Mouse (Mus musculus): ENCODE measurements around the gene Ndufc1. TPM values are rescaled to one million over a fixed set of nuclear protein-coding genes. Genes with fewer than 3 reads are reported as not detected.
"Not testable (repeated sequence)": the region's sequence is repeated elsewhere in the genome, so short reads cannot be mapped to it uniquely, and the experiment has no call there.

Ndufc1 gene
- polyA plus RNA-seq, 1 experiment from 2014 or later, result 761 TPM

DNA sequence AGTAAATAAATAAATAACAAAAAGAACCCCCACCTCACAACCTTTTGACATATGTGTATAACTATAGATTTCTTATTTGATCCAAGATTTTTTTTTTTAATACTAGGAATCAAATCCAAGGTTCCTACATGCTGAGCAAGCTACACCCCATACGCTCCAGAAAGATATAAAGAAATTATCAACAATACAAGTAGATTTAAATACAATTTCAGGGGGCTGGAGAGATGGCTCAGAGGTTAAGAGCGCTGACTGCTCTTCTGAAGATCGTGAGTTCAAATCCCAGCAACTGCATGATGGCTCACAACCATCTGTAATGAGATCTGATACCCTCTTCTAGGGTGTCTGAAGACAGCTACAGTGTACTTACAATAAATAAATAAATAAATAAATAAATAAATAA lies 15.8 kb downstream of the Ndufc1 start:
- ATAC-seq (ENCODE audit: low read depth); H3K27me3 ChIP-seq (replicated peaks; ENCODE audit: control insufficient read depth, insufficient read depth, low read length); H3K36me3 ChIP-seq (ENCODE audit: control insufficient read depth, insufficient read depth, low read length); H3K4me3 ChIP-seq (ENCODE audit: low read depth, low read length); H3K27ac ChIP-seq (replicated peaks; ENCODE audit: low read depth, low read length); H3K4me2 ChIP-seq (ENCODE audit: low read depth, low read length); H3K9ac ChIP-seq (ENCODE audit: low read depth, low read length); H3K4me1 ChIP-seq (ENCODE audit: control insufficient read depth, insufficient read depth, low read length); DNase-seq (ENCODE audit: low spot score); H3K9me3 ChIP-seq (ENCODE audit: control insufficient read depth, low read length): not testable (repeated sequence)
- WGBS, result 94% methylated on average over 3 of the region's 3 CpGs

DNA sequence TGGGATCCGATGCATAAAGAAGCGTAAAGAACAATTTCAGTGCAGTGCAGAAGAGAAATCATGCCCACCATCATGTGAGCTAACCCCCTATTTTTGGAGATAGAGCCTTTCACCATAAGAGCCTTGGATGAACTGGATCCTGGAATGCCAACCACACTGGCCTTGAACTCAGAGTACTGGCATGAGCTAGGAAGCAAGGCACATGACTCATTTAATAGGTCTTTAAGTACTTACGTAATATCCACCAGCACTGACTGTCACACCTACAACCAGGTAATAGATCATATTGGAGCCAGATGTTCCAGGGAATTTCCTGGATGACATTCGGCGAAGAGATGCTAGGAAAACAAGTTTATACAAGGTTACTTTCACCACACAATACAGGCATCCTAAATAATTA lies 17.2 kb downstream of the Ndufc1 start:
- Histone ChIP-seq H3K4me3 (ENCODE audit: low read depth, low read length) (no peak overlapping the region), H3K4me1 (ENCODE audit: control insufficient read depth, insufficient read depth, low read length) (peaks cover 3% of the 10 kb centered on the region; the same call in 1 of the 2 replicates), H3K4me2 (ENCODE audit: low read depth, low read length) (no peak overlapping the region), H3K36me3 (ENCODE audit: control insufficient read depth, insufficient read depth, low read length) (no peaks in the 10 kb centered on the region), H3K27ac (replicated peaks; ENCODE audit: low read depth, low read length) (no peak overlapping the region), H3K9ac (ENCODE audit: low read depth, low read length) (no peak overlapping the region), H3K9me3 (ENCODE audit: control insufficient read depth, low read length) (no peaks in the 10 kb centered on the region), H3K27me3 (replicated peaks; ENCODE audit: control insufficient read depth, insufficient read depth, low read length) (peaks cover 9% of the 10 kb centered on the region)
- no peak for ATAC-seq (ENCODE audit: low read depth)
- WGBS, result 84% methylated on average over 5 of the region's 5 CpGs
- DNase-seq (ENCODE audit: low spot score), result no peak

DNA sequence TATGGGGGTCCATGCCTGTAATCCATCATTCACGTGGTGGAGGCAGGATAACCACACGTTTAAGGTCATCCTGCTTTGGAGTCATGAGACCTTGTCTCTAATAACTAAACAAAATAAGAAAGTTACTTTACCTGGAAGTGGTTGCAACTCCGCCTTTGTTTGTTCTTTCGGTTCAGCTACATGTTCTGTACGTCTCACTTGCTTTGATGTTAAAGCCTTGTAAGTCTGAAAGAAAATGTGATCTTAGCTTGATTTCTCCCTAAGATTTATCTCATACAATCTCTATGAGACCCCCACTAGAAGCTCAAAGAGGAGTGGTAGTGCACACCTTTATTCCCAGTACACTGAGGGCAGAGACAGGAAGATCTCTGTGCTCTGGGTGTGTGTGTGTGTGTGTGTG lies 17.7 kb downstream of the Ndufc1 start:
- ATAC-seq (ENCODE audit: low read depth) (no peak), DNase-seq (ENCODE audit: low spot score) (no peak)
- Histone ChIP-seq H3K9me3 (ENCODE audit: control insufficient read depth, low read length) (no peaks in the 10 kb centered on the region), H3K27ac (replicated peaks; ENCODE audit: low read depth, low read length) (no peak overlapping the region), H3K4me1 (ENCODE audit: control insufficient read depth, insufficient read depth, low read length) (peaks cover 3% of the 10 kb centered on the region; the same call in 1 of the 2 replicates), H3K4me3 (ENCODE audit: low read depth, low read length) (no peak overlapping the region), H3K36me3 (ENCODE audit: control insufficient read depth, insufficient read depth, low read length) (no peaks in the 10 kb centered on the region), H3K4me2 (ENCODE audit: low read depth, low read length) (no peak overlapping the region), H3K27me3 (replicated peaks; ENCODE audit: control insufficient read depth, insufficient read depth, low read length) (peaks cover 9% of the 10 kb centered on the region), H3K9ac (ENCODE audit: low read depth, low read length) (no peak overlapping the region)
- 82% methylated on average over 5 of the region's 5 CpGs for WGBS

DNA sequence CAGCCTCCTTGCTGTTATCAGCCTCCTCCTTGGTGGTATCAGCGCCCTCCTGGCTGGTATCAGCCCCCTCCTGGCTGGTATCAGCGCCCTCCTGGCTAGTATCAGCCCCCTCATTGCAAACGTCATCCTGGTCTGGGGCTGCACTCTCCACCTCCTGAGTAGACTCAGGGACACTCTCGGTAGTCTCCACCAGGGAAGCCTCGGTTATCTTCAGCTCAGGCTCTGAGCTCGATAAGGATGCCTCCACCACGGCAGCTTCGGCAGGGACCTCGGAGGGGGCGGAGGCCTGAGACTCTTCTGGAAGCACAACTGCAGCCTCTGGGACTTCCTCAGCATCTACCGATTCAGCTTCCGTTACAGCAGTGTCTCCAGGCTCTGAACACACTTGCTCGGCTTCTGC lies 19.9 kb downstream of the Ndufc1 start:
- 3% methylated on average over 13 of the region's 13 CpGs for WGBS
- no peak for ATAC-seq (ENCODE audit: low read depth)
- Histone ChIP-seq H3K36me3 (ENCODE audit: control insufficient read depth, insufficient read depth, low read length) (no peaks in the 10 kb centered on the region), H3K4me1 (ENCODE audit: control insufficient read depth, insufficient read depth, low read length) (0 out of 2 replicates have a peak, but pooled peaks cover 3% of the 10 kb centered on the region), H3K27me3 (replicated peaks; ENCODE audit: control insufficient read depth, insufficient read depth, low read length) (no peaks in the 10 kb centered on the region), H3K27ac (replicated peaks; ENCODE audit: low read depth, low read length) (no peak overlapping the region), H3K4me2 (ENCODE audit: low read depth, low read length) (peak overlapping the region; percentile 51), H3K9me3 (ENCODE audit: control insufficient read depth, low read length) (no peaks in the 10 kb centered on the region), H3K9ac (ENCODE audit: low read depth, low read length) (peak overlapping the region; percentile 28; the same call in 1 of the 2 replicates), H3K4me3 (ENCODE audit: low read depth, low read length) (peak overlapping the region; percentile 18; the same call in 1 of the 2 replicates)
- no peak for DNase-seq (ENCODE audit: low spot score)

DNA sequence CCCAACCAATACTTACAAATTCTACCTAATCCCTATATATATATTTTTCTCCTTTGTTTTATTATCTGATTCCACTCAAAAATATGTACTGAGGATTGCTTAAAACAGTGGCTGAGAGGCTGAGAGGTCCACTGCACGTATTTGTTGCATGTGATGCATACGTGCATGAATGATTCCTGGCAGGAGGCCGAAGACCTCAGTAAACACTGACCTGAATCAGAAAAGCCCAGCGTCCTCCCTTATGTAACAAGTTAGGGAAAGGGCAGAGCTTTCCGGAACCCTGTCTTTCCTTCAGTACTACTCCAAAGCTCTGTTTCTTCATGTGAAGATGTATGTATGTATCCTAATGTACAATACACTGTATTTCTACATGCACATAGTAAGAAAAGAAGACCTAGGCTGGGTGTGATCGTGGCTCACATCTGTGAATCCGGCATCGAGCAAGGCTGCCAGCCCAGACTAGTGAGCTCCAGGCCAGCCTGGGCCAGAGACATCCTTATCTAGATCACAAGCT lies 20.9 kb downstream of the Ndufc1 start:
- no peak overlapping the region for H3K4me2 ChIP-seq (ENCODE audit: low read depth, low read length)
- H3K36me3 ChIP-seq (ENCODE audit: control insufficient read depth, insufficient read depth, low read length), result no peaks in the 10 kb centered on the region
- DNase-seq (ENCODE audit: low spot score), result no peak
- WGBS, result 64% methylated on average over 8 of the region's 8 CpGs
- H3K4me3 ChIP-seq (ENCODE audit: low read depth, low read length), result no peak overlapping the region
- no peak overlapping the region for H3K27ac ChIP-seq (replicated peaks; ENCODE audit: low read depth, low read length)
- no peak overlapping the region for H3K9ac ChIP-seq (ENCODE audit: low read depth, low read length)
- H3K9me3 ChIP-seq (ENCODE audit: control insufficient read depth, low read length), result no peaks in the 10 kb centered on the region
- H3K4me1 ChIP-seq (ENCODE audit: control insufficient read depth, insufficient read depth, low read length), result 0 out of 2 replicates have a peak, but pooled peaks cover 3% of the 10 kb centered on the region
- ATAC-seq (ENCODE audit: low read depth), result no peak
- H3K27me3 ChIP-seq (replicated peaks; ENCODE audit: control insufficient read depth, insufficient read depth, low read length), result no peaks in the 10 kb centered on the region

DNA sequence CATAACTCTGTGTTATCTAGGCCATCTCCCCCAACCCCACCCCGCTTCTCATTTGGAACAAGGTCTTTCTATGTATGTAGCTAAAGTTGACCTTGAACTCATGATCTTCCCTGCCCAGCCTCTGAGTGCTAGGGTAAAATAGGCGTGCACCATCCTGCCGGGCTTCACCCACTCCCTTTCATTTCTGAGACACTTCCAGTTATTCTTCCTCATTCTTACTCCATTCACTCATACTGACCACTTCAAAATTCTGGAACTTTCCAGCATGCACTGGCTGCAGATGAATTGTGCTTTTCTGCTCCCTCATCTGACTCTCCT lies 21.7 kb downstream of the Ndufc1 start:
- Histone ChIP-seq H3K9ac (ENCODE audit: low read depth, low read length) (no peak overlapping the region), H3K4me3 (ENCODE audit: low read depth, low read length) (no peak overlapping the region), H3K4me1 (ENCODE audit: control insufficient read depth, insufficient read depth, low read length) (0 out of 2 replicates have a peak, but pooled peaks cover 3% of the 10 kb centered on the region), H3K36me3 (ENCODE audit: control insufficient read depth, insufficient read depth, low read length) (no peaks in the 10 kb centered on the region), H3K9me3 (ENCODE audit: control insufficient read depth, low read length) (no peaks in the 10 kb centered on the region), H3K27me3 (replicated peaks; ENCODE audit: control insufficient read depth, insufficient read depth, low read length) (no peaks in the 10 kb centered on the region), H3K27ac (replicated peaks; ENCODE audit: low read depth, low read length) (no peak overlapping the region), H3K4me2 (ENCODE audit: low read depth, low read length) (no peak overlapping the region)
- ATAC-seq (ENCODE audit: low read depth) (no peak), DNase-seq (ENCODE audit: low spot score) (no peak)
- 84% methylated on average over 3 of the region's 3 CpGs for WGBS

DNA sequence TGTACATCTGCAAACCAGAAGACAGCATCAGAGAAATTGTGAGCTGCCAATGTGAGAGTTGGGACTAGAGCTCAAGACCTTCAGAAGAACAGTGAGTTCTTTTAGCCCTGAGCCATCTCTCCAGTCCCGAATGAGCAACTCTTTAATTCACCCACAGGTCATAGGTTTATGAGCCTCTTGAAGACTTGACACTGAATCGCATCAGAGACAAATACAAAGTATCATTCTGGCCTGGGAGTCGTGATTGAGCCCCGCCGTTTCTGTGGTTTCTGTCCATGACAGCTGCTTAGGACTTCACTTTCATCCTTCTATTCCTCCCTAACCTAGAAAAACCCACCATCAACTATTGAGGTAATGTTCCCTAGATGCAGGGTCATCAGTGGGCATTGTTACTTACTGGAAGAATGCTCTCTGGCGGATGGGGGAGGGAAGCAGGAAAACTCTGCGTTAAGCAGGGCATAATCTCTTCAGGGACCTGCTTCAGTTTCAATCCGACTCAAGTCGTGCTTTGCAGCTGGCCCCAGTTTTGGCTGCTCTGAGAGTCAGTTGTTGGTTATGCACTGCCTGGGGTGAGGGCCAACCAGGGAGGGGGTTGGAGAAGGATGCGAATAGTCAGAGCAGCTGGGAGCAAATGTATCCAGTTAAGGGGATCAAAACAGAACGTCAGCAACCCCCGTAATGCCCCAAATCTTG lies 22.2 kb downstream of the Ndufc1 start:
- Histone ChIP-seq H3K9ac (ENCODE audit: low read depth, low read length) (no peak overlapping the region), H3K4me2 (ENCODE audit: low read depth, low read length) (no peak overlapping the region), H3K27me3 (replicated peaks; ENCODE audit: control insufficient read depth, insufficient read depth, low read length) (no peaks in the 10 kb centered on the region), H3K36me3 (ENCODE audit: control insufficient read depth, insufficient read depth, low read length) (no peaks in the 10 kb centered on the region), H3K4me3 (ENCODE audit: low read depth, low read length) (no peak overlapping the region), H3K9me3 (ENCODE audit: control insufficient read depth, low read length) (no peaks in the 10 kb centered on the region), H3K27ac (replicated peaks; ENCODE audit: low read depth, low read length) (no peak overlapping the region), H3K4me1 (ENCODE audit: control insufficient read depth, insufficient read depth, low read length) (0 out of 2 replicates have a peak, but pooled peaks cover 3% of the 10 kb centered on the region)
- WGBS, result 34% methylated on average over 12 of the region's 12 CpGs
- ATAC-seq (ENCODE audit: low read depth) (0 out of 2 replicates have a peak, but pooled peaks have one; percentile 57), DNase-seq (ENCODE audit: low spot score) (peak; percentile 73)

DNA sequence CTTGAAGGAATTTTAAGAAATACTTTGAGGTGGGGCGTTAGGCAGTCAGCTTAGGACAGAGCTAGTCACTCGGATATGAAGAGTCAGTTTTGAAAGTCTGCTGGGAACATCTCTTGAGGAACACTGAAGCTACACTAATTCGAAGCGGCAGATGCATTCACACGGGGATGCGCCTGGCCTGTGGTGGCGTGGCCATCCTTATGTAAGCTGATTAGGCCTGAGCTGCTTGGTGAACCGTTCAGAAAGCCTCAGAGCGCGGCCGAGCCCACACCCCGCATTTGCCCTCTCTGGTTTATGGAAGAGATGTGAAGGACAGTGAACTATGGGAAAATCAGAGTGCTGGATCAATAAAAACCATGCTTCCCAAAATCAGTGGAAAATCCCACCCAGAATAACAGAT lies 25.4 kb downstream of the Ndufc1 start:
- no peak overlapping the region for H3K4me3 ChIP-seq (ENCODE audit: low read depth, low read length)
- ATAC-seq (ENCODE audit: low read depth), result peak; percentile 67; the same call in 1 of the 2 replicates
- WGBS, result 72% methylated on average over 12 of the region's 12 CpGs
- DNase-seq (ENCODE audit: low spot score), result peak; percentile 70
- H3K27me3 ChIP-seq (replicated peaks; ENCODE audit: control insufficient read depth, insufficient read depth, low read length), result no peaks in the 10 kb centered on the region
- H3K9me3 ChIP-seq (ENCODE audit: control insufficient read depth, low read length), result no peaks in the 10 kb centered on the region
- H3K36me3 ChIP-seq (ENCODE audit: control insufficient read depth, insufficient read depth, low read length), result no peaks in the 10 kb centered on the region
- H3K4me2 ChIP-seq (ENCODE audit: low read depth, low read length), result no peak overlapping the region
- H3K27ac ChIP-seq (replicated peaks; ENCODE audit: low read depth, low read length), result no peak overlapping the region
- no peak overlapping the region for H3K9ac ChIP-seq (ENCODE audit: low read depth, low read length)
- H3K4me1 ChIP-seq (ENCODE audit: control insufficient read depth, insufficient read depth, low read length), result 0 out of 2 replicates have a peak, but pooled peaks cover 3% of the 10 kb centered on the region

DNA sequence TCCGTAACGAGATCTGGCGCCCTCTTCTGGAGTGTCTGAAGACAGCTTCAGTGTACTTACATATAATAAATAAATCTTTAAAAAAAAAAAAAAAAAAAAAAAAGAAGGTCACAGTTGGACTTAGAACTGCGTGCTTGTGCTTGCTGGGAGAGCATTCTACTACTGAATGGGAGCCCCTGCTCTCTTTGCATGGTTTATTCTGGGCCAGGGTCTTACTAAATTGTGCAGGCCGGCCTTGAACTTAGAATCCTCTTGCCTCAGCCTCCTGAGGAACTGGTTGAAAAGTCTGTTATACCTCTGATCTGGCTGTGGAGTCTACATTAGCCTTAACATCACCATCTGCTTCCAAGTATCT lies 28.2 kb downstream of the Ndufc1 start:
- DNase-seq (ENCODE audit: low spot score), result no peak
- no peaks in the 10 kb centered on the region for H3K9me3 ChIP-seq (ENCODE audit: control insufficient read depth, low read length)
- H3K4me1 ChIP-seq (ENCODE audit: control insufficient read depth, insufficient read depth, low read length), result no peaks in the 10 kb centered on the region; the same call in 1 of the 2 replicates
- no peaks in the 10 kb centered on the region for H3K36me3 ChIP-seq (ENCODE audit: control insufficient read depth, insufficient read depth, low read length)
- H3K9ac ChIP-seq (ENCODE audit: low read depth, low read length), result no peak overlapping the region
- H3K4me3 ChIP-seq (ENCODE audit: low read depth, low read length), result no peak overlapping the region
- WGBS, result 70% methylated on average over 2 of the region's 5 CpGs
- ATAC-seq (ENCODE audit: low read depth), result no peak
- H3K4me2 ChIP-seq (ENCODE audit: low read depth, low read length), result no peak overlapping the region
- no peak overlapping the region for H3K27ac ChIP-seq (replicated peaks; ENCODE audit: low read depth, low read length)
- no peaks in the 10 kb centered on the region for H3K27me3 ChIP-seq (replicated peaks; ENCODE audit: control insufficient read depth, insufficient read depth, low read length)

Measured in embryonic facial prominence, embryonic 14.5 days (tissue).